Mouse (Mus musculus): ENCODE measurements at regions not wholly inside any gene's neighbourhood (a gene's known extent, or its start where the extent isn't known, plus 50 kb on each side); places are given as distances from the start of the nearest gene placed in this dataset.
A peak's percentile ranks its signal among the peaks of the same experiment; 100 is the strongest.
"Not testable (repeated sequence)": the region's sequence is repeated elsewhere in the genome, so short reads cannot be mapped to it uniquely, and the experiment has no call there.

DNA sequence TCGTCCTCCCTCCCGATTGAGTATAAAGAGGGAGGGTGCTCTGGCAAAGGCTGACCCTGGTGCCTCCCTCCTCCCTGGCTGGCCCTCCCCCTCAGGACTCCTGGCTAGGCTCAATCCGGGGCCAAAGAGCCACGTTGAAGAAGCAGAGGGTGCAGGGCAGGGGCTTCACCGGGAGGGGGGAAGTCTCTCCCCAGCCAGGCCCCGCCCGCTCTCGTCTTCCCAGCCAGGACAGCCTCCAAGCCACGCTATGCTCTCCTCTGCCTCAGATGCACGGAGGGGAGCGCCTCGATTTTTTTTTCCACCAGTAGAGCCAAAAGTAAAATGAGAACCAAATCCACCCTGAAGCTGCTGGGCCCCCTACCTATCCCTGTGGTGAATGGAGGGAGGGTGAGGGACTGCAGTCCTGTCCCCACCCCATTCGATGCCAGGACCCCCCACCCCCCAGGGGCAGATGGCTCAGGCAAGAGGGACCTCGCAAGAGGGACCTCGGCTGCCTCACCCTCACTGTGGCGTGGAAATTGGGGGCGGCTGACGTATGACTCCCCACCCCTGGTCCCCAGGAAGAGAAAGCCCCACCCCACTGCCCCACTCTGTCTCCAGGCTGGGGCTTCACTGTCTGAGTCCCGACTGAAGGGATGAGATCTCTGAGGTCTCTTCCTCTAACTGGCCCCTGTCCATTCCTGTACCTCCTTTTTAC is 53.2 kb upstream of the Col1a1 start:
- DNase-seq (ENCODE audit: extremely low spot score, low spot score) = peak; percentile 69

DNA sequence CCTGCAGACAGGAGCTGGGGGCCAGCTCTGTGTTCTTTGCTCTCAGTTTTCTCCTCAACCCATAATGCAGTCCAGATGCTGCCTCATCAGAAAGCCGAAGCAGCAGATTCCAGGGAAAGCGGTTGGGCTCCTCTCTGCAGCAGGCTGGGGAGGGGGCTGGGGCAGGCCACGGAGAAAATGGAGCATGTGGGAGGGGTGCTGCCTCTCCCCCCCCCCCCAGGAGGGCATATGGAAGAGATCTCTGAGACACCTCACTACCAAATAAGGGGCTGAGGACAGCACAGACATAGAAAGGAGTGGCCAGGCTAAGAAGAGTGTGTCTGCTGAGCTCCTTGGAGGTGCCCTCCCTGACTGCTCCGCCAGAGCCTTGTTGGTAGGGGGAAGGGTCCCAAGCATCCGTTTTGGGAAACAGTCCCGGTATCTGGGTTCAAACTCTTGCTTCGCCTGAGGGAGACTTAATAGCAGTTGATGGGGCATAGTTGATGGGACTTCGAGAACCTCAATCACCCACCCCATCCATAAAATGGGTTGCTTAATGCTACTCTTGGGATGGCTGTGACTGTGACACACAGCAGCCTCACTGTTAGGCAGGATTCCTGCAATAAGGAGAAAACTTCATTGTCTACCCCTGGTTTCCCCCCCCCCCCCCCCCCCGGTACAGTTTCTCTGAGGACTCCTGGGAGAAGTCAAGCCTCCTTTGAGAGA is 53.9 kb upstream of the Col1a1 start:
- DNase-seq (ENCODE audit: extremely low spot score, low spot score) = peak; percentile 77

DNA sequence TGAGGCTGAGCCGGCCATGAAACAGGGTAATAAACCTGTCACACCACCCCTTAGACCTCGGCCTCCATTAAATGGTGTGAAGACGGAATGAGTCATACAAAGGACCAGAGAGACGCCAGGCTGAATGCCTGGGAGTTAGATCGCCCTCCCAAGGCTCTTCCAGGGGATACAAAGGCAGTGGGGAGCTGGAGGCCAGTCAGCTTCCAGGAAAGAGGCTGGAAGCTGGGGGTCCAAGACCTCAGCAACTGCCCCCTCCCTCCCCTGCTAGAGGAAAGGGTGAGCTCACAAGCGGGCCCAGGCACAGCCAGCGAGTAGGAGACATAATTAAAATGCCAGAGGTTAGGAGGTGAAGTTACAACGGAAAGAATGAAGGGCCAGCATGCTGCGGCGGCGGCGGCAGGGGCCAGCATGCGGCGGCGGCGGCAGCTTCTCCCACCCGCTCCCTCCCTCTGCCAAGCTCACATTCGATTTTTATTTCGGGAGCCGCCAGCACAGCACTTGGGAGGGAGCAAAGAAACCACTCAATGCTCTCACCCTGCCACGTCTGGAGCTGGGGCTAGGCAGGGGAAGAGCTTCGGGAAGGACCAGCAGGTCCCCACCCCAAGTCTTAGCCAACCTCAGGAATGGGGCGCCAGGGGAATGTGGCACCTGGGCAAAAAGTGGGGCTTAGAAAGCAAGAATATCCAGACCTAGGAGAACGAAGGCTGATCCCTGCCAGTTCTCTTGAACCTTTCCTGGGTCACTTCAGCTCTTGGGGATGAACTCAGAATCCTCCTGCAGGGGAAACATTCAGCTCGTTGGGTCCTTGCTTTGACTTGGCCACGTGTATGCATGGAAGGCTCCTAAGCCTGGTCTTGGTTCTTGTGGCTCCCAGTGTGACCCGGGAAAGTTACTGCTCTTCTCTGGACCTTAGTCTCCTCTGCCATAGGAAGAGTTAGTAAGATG is 54.9 kb upstream of the Col1a1 start:
- peak; percentile 78 for DNase-seq (ENCODE audit: extremely low spot score, low spot score)

DNA sequence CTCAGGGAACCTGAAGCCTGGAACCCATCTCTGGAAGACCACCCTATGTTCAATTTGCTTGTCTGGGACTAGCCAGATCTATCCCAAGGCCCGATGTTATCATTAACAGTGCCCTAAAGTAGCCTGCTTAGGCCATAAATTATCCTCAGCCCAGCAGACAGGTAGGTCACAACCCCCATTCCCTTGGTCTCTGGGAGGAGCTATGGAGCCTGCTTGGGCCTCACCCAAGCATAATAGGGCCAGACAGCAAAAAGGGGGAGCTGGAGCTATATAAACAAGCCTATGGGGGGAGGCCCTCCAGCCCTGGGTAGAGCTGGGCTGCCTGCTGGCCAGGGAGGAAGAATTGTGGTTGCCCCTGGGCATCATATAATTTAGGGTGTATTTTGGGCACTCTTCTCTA is 59.3 kb upstream of the Col1a1 start:
- DNase-seq (ENCODE audit: extremely low spot score, low spot score) = no peak

DNA sequence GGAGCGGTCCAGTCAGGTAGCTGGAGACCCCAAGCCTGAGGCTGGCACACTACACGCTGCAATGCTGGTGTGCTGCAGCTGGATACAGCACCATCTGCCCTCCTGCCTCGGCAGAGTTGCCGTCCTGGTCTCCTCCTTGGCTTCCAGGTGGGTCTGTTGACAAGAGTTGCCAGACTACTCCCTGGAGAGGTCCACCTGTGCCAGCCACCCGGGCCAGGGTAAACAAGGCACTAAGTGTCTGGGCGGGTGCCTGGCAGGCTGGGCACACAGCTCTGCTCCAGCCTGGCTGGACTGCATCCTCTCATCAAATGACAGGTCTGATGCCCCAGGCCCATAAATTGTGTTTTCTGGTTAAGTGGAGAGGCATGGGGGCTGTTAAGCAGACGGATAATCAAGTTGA is 61.0 kb upstream of the Col1a1 start:
- no peak for DNase-seq (ENCODE audit: extremely low spot score, low spot score)

DNA sequence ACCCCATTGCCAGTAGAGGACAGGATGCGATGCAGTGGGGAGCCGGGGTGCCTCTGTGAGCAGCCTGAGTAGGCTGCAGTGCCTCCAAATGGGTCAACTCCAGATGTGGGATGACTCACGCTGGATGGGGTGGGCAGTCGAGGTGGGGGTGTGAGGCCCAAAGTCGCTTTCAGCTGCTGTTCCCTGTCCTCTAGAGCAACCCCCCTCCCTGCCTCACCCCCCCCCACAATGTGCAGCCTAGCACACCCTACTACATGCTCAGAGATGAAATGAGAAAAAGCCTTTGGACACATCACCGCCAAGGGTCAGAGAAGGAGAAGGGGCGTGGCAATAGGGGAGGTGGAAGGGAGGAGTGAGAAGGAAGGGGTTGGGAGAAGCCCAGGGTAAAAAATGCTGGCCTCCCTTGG is 61.9 kb upstream of the Col1a1 start:
- DNase-seq (ENCODE audit: extremely low spot score, low spot score) = no peak

DNA sequence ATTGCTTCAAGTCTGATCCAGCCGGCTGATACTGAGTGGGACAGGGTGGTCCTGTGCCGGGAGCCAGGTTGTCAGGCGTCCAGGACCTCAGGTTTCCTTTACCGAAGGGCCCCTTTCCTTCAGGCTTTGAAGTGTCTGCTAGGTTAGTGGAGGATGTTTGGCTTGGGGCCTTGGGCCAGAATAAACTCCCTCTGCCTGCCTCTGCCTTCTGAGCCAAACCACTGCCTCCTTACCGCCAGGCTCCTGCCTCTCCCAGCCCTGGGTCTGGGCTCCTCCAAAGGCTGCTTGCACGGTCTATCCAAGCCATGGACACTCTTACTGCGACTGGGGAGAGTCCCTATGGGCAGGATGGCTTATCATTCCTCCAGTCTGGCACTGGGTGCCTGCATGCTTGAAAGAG is 62.3 kb upstream of the Col1a1 start:
- DNase-seq (ENCODE audit: extremely low spot score, low spot score) = no peak

DNA sequence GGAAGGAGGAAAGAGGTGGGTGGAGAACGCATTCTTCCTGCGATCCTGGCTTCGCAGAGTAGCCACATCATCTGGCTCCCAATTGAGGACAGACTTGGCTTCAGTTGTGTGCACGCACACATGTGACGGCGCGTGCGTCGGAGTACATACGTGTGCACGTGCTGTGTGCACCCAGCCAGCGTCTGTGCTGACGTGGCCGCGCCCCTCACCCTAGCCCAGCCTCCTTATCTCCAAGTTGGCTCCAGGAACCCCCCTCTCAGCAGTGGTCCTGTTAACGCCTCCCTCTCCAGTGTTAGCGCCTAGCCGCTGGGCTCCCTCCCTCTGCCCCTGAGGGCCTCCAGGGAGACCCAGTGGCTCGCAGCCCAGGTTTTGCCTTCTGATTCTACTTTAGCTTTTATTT is 63.1 kb upstream of the Col1a1 start:
- peak; percentile 36 for DNase-seq (ENCODE audit: extremely low spot score, low spot score)

DNA sequence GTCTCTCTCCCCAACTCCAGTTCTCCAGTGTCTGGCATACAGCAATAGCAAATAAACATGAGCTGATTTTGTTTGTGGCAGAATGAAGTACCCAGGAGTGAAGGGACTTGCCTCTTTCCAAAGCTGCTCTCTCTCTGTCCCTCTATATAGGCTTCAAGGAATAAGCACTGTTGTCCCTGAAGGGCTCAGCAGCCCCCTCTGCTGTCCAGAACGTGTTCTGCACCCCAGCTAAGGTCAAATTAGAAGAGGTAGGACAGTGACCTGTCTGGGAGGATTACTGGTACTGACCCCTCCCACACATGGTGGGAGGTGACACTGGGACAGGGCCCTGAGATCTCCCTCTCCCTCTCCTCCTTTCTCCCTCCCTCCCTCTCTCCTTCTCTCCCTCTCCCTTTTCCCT is 65.7 kb upstream of the Col1a1 start:
- DNase-seq (ENCODE audit: extremely low spot score, low spot score) = peak; percentile 77

DNA sequence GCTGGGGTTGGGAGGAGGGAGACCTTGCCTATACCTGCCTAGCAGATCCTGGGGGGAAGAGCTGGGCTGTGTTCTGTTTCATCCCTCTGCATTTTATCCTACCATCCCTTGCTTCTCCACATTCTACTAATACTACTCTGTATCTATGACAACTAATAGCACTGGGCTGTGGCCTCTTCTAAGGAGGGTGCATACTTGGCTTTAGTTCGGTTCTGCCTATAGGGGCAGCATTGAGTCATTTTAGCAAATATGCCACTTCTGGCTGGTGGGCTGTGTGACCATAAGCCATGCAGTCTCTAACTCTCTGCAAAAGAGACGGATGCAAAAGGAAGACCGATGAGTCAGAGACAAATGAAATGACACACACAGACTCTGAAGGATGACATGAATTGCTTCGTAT is 66.2 kb upstream of the Col1a1 start:
- DNase-seq (ENCODE audit: extremely low spot score, low spot score) = not testable (repeated sequence)

DNA sequence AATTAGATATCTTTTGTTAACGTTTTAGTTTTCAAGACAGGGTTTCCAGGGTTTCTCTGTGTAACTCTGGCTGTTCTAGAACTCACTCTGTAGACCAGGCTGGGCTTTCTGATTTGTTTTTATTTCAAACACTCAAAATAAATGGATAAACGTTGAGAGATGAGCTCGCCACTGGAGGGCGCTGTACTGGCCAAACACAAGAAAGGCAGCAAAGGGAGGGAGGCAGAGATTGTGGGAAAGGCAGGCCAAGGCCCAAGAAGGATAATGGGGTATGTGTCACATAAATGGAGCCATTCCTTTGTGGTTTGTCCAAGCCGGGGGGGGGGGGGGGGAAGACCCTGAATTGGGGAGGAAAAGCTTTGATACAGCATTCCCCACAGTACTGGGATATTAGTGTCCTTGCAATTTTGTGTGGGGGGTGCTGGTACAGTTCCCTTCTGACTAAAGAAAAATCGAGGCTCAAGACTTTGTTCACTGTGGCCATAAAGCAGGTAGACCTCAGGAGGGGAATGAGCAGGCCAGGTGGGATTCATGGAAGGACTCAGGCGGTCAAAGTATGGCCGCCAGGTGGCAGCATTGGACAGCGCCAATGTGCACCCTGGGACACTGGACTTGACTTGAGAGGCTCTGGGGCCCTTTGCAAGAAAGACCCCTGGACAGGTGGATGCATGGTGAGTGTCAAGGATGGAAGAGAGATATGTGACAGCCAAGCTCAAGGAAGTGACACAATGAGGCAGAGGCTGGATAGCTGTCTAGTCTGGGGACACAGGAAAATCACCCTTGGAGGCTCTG is 69.7 kb upstream of the Col1a1 start:
- peak; percentile 87 for DNase-seq (ENCODE audit: extremely low spot score, low spot score)

DNA sequence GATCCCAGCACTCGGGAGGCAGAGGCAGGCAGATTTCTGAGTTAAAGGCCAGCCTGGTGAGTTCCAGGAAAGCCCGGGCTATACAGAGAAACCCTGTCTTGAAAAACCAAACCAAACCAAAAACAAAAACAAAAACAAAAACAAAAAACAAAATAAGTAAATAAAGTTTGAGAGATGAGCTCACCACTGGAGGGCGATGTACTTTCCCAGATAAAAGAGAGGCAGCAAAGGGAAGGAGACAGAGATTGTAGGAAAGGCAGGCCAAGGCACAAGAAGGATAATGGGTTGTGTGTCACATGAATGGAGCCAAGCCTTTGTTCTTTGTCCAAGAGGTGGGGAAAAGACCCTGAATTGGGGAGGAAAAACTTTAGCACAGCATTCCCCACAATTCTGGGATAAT is 67.6 kb upstream of the Tmem92 start:
- no peak for DNase-seq (ENCODE audit: extremely low spot score, low spot score)

DNA sequence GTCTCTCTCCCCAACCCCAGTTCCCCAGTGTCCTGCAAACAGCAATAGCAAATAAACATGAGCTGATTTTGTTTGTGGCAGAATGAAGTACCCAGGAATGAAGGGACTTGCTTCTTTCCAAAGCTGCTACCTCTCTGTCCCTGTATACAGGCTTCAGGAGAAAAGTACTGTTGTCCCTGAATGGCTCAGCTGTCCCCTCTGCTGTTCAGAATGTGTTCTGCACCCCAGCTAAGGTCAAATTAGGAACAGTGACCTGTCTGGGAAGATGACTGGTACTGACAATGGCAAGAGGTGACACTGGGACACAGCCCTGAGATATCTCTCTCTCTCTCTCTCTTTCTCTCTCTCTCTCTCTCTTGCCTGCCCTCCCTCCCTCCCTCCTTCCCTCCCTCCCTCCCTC is 56.6 kb upstream of the Tmem92 start:
- DNase-seq (ENCODE audit: extremely low spot score, low spot score) = no peak

DNA sequence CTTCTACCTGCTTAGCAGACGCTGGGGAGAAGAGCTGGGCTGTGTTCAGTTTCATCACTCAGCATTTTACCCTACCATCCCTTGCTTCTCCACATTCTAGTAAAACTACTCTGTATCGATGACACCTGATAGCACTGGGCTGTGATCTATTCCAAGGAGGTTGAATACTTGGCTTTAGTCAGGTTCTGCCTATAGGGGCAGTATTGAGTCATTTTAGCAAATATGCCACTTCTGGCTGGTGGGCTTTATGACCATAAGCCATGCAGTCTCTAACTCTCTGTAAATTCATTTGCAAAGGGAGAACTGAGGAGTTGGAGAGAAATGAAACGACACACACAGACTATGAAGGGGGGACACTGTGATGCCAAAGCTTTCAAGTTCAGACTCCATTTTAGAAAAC is 55.6 kb upstream of the Tmem92 start:
- DNase-seq (ENCODE audit: extremely low spot score, low spot score) = no peak

DNA sequence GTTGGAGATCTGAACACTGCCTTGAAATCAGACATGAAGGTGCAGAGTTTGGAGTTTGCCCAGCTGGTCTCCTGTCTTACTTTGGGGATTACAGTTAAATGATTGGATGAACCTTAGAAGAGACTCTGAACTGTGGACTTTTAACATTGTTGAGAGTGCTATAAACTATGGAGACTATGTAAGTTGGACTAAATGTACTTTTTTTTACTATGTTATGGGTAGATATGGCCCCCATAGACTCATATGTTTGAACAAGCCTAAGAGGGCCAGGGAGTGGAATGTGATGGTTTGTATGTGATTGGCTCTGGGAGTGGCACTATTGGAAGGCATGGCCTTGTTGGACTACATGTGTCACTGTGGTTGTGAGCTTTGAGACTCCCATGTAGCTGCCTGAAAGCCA is 53.8 kb upstream of the Tmem92 start:
- no peak for DNase-seq (ENCODE audit: extremely low spot score, low spot score)

DNA sequence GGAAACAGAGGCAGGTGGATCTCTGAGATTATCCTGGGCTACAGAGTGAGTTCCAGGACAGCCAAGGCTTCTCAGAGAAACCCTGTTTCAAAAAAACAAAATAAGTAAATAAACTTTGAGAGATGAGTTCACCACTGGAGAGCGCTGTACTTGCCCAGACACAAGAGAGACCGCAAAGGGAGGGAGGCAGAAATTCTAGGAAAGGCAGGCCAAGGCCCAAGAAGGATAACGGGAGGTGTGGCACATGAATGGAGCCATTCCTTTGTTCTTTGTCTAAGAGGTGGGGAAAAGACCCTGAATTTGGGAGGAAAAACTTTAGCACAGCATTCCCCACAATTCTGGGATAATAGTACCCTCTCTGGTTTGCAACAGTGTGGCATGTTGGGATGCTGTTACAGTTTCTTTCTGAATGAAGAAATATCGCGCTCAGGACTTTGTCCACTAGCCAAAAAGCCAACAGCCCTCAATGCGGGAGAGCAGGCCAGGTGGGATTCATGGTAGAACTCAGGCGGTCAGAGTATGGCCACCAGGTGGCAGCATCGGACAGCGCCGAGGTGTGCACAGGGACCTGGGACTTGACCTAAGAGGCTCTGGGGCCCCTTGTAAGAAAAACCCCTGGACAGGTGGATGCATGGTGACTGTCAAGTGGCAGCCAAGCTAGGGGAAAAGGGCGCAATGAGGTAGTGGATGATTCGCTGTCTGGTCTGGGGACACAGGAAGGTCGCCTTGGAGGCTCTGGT is 49.9 kb upstream of the Tmem92 start:
- peak; percentile 77 for DNase-seq (ENCODE audit: extremely low spot score, low spot score)

All from neural tube, embryonic 10.5 days (tissue).